Mouse (Mus musculus): ENCODE data around the gene Pip4k2b. TPM values are rescaled to one million over a fixed set of nuclear protein-coding genes. Genes with fewer than 3 reads are reported as not detected.
"Not testable (repeated sequence)": the region's sequence is repeated elsewhere in the genome, so short reads cannot be mapped to it uniquely, and the experiment has no call there.

The Pip4k2b gene
- polyA plus RNA-seq, 3 experiments from 2014 or later = 2.4 to 2.9 (median 2.6) TPM

GRCm38 (mm10) chr11:97748496-97748895, 4.0 kb upstream of the Pip4k2b start:
- ATAC-seq = no peak

- ATAC-seq = no peak
These were observed 3.3 kb upstream of the Pip4k2b start for GRCm38 (mm10) chr11:97747773-97748172.

- ATAC-seq = no peak
These were observed 822 bp upstream of the Pip4k2b start for GRCm38 (mm10) chr11:97745331-97745721.

DNA sequence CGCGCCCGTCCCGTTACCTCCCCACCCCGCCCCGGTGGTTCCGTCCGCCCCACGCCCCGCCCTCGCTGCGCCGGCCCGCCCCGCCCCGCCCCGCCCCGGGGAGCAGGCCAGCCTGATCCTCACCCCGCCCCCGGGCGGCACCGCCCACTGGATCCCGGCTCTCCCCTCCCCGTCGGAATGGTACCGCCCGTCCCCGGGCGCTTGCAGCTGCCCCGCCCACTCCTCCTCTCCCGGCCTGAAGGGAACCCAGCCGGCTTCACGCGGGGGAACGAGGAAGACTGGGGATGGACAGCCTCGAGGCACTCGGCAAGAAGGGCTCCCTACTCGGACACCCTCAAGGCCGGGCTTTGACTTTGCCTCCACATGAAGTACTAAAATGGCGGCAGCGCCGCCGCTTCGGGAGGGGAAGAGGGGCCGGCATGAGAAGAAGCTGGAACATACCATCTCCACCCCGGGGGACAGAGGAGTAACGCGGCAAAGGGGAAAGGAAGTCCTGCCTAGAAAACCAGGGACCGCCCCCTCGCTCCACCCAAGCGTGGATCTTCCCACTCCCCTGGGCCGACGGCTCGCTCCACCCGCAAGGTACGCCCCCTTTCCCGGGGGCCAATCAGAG, 320 bp upstream of the Pip4k2b start:
- peak; percentile 93 for ATAC-seq

DNA sequence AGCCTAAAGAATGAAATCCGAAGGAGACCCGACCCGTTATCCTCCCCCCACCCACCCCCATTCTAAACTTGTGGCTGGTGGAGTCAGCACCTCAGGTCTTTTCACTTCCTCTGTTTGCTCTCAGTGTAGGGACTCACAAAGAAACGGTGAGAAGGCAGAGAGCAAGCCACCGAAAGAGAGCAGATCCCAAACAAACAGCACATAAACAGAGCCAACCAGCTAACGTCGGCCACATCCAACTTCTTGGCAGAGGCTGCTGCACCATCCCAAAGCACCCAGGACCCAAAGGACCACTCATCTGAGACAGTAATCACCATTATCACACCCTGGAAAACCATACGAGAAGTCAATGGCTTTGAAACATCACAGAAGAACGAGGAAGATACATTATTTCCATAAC, 1.1 kb downstream of the Pip4k2b start:
- ATAC-seq = no peak

DNA sequence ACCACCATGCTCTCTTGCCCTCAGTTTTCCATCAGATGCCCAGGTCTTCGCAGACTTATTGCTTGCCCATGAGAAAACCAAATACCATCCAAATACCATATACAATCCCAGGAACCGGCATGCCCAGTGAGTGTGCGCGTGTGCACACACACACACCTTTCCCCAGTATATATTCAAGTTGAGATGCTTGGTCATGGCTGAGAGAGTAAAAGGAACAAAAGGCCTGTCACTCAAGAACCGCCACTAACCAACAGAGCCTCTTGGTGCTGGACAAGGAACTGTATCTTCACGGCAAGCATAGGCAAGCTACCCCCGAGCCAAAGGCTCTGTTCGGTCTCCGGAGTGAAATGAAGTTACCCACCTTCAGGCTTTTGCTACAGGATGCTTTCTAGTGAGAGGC, 1.9 kb downstream of the Pip4k2b start:
- ATAC-seq = no peak

DNA sequence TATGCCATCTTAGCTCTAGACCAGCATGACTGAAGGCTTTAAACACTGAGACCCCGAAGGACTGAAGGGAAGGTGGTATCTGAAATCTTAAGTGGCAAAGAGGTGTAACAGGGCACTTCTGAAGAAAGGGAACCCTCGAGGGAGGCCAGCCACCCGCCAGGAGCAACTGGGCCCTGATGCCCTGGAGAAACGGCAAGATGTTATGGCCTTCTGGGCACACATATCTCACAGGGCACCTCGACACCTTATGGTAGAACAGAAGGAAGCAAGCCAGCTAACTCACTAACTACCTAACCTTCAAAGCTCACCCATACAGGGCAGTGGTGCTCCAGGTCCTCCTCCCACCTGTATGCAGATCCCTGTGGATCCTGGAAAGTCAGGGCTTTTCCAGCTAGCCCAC, 2.3 kb downstream of the Pip4k2b start:
- ATAC-seq = no peak

DNA sequence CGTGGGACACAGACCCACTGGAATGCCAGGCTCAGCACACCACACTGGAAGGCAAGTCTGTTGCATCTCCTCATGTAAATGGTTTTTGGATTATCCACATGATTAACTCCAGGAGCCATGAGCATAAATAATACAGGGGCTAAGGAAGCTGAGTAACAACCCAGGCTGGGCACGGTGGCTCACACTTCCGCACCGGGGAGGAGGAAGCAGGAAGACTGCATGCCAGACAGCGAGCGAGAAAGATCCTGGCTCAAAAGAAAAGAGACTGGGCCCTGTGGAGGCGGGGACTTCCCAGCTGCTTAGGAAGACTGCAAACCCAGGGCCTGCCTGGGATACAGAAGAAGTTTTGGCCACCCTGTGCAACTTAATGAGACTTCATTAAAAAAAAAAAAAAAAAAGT, 4.3 kb downstream of the Pip4k2b start:
- ATAC-seq = no peak

DNA sequence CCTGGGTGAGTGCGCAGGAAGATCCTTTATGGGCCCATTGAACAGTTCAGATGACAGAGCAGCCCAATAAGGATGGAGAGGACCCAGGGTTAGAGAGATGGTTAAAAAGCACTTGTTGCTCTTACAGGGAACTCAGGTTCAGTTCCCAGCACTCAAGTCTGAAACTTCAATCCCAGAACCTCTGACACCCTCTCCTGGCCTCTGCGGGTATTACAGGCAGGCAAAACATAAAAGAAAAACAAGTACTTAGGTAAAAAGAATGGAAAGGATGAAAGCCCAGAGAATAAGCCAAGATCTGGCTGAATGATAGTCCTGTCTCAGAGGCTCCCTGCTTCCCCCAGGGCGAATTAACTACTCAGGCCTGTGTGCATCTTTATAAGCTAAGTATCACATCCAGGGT, 5.3 kb downstream of the Pip4k2b start:
- ATAC-seq = no peak

DNA sequence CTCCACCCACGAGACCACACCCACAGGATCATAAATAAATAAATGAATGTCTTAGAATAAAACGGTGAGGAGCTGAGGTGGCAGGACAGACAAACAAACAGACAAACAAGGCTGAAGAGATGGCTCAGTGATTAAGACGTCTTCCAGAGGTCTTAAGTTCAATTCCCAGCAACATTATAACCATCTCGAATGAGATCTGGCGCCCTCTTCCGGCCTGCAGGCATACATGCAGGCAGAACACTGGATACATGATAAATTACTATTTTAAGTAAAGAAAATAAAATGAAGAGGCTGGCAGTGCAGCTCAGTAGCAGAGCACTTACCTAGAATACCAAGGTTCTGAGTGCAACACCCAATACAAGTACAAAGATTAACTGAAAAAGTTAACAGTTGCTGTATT, 5.8 kb downstream of the Pip4k2b start:
- no peak for ATAC-seq

DNA sequence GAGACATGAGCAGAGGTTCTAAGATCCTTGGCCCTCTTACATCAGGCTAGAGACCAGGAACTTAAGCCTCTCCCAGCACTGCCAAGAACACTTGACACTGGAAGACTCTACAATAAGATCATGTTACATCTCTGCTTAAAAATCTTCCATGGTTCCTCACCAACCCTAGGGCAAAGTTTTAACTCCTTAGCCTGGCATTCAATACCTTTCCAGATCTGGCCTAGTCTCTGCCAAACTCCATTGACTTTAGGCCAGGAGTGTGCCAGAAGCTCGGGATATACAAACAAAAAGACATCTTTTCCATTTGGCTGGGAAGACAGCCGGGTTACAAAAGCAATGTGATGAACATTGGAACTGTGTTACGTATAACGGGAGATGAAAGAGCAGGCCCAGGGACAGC, 6.9 kb downstream of the Pip4k2b start:
- no peak for ATAC-seq

DNA sequence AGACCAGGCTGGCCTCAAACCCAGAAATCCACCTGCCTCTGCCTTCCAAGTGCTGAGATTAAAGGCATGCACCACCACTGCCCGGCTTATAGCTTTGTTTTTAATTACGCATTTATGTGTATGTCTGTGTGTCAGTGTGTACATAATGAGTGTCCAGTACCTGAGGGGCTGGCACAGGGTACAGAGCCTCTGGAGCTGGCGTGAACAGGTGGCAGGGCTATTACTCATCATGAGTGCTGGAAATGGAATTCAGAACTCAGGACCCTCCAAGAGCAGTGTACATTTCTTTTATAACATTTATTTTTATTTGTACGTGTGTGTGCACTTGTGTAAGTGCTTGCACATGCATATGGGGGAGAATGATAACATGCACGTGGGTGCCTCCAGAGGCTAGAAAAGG, 7.9 kb downstream of the Pip4k2b start:
- no peak for ATAC-seq

- ATAC-seq = not testable (repeated sequence)
These were observed 9.7 kb downstream of the Pip4k2b start for GRCm38 (mm10) chr11:97734810-97735209.

DNA sequence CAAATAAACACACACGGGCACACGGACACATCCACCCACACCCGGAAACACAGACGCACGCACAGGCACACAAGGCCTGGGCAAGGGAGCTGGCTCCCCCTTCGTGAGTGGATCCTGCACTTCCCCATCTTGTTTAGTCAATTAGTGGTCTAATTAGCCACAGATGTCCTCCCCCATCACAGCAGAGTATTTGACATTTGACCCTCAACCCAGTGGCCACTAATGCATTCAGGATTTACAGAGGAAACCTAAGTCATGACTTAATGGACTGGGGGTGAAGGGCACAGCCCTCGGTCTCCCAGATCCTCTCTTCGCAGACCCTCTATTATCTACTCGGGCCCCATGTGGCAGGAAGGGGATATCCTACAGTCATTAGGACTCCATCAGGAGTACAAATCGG, 10.8 kb downstream of the Pip4k2b start:
- ATAC-seq = no peak

- peak; percentile 51 for ATAC-seq
These were observed 15.8 kb downstream of the Pip4k2b start for GRCm38 (mm10) chr11:97728730-97729129.

DNA sequence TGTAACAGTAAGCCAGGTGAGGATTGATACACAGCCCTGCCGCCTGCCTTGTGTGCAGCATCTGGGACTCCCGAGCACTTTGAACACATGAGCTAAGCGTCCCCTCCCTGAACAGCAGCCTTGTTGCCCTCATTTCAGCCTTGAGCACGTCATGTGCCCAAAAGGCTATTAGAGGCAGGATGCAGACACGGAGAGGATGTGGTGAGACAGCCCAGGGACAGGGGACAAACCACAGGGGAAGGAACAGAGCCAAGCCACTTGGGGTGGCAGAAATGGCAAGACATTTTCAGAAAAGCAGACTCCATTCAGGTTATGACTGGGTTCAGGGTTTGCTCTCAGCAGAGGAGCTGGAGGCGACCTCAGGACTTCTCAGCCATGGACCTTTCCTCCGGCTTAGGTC, 16.2 kb downstream of the Pip4k2b start:
- ATAC-seq = peak; percentile 98

- ATAC-seq = no peak
These were observed 20.8 kb downstream of the Pip4k2b start for GRCm38 (mm10) chr11:97723709-97724108.

DNA sequence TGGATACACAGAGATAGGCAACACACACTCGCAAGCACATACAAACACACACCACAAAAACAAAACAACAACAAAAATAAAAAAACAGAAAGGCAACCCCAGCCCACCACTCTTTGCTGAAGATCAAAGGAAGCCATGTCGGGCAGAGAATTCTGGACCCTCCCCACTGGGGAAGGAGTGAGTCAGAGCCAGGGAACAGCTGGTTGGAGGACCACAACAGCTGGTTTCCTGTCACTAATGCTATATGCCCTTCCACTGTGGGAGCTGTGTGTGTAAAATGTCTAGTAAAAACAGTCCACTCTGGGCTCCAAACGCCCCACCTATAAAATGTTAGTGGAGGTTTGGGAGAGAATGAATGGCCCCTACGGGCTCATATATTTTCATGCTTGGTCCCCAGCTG, 23.2 kb downstream of the Pip4k2b start:
- no peak for ATAC-seq

- ATAC-seq = peak; percentile 58
These were observed 25.5 kb downstream of the Pip4k2b start for GRCm38 (mm10) chr11:97719041-97719440.

DNA sequence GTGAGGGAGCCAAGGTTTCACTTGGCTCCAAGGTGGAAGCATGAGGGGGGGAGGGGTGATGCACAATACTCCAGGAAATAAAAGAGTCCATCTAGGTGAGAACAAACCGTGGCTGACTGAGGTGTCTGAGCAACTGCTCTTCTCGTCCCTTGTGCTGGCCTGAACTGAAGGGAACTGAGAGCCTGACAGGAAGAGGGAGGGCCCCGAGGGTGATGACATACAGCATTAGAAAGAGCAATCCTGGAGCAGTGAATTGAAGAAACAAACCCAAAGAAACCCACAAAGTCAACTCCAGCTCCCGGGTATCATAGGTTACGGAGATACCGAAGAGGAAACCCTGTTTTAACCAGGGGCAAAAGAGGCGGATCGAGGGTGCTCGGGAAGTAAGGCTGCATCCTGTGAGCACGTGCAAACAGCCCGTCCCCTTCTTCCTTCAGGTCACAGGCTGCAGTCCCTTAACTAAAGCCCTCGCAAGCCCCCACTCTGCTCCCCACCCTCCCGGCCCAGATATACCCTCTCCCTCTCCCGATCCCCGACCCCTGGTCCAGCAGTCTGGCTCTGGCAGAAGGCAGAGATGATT, 26.1 kb downstream of the Pip4k2b start:
- ATAC-seq = no peak

GRCm38 (mm10) chr11:97717369-97718280, 26.9 kb downstream of the Pip4k2b start:
- ATAC-seq = no peak

- no peak for ATAC-seq
These were observed 28.5 kb downstream of the Pip4k2b start for GRCm38 (mm10) chr11:97716021-97716420.

DNA sequence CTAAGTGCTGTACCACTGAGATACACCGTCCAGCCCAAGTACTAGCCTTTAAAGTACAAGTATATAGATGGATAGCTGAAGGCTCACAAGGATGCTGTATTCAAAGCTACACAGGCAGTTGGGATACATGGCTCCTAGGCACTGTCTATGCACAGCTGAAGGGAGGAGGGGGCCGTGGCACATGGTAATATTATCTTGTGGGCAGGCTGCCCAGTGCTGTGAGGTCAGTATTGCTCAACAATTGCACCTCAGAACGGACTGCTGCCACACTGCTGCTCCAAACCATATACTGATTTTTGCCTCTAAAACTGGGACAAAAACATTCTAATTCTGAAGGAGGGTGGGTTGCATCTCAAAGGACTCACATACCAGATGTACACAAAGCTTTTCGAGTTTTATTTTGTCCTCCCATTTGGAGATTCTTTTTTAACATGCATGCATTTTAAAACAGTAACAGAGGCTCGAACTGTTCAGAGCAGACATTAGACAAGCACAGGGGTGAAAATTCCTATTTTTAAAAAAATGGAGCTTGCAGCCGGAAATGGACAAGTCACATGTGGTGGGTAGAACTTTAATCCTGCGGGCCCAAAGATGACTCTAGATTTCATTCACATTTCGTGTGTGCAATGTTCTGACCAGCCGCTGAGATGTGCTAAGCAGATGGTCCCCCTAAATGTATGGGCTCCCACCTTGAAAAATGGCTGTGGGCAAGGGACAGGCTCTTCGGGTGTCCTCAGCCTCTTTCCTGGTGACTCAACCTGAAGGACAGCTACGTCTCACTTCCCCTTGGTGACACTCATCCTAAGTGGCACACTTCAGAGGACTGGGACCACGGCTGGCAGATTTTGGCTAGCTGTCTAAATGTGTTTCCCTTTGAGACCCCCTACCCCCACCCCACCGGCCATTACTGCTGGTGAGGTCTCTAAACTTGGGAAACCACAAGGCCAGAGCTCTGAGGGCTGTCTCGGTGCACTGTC, 29.4 kb downstream of the Pip4k2b start:
- ATAC-seq = no peak
